Mouse (Mus musculus): ENCODE results near the gene G6pc2.
A peak's percentile ranks its signal among the peaks of the same experiment; 100 is the strongest.

Gene G6pc2

GRCm38 (mm10) chr2:69210773-69211172 is at the start of gene G6pc2:
Gene G6pc2 (plus strand): TSS chr2:69211073.
- DNase-seq (ENCODE audit: low read depth, low spot score): no peak

- peak; percentile 40 for DNase-seq (ENCODE audit: low read depth, low spot score)
Measured at GRCm38 (mm10) chr2:69170395-69171077, 40.3 kb upstream of the G6pc2 start.

GRCm38 (mm10) chr2:69175296-69175695 is 35.6 kb upstream of the G6pc2 start:
- DNase-seq (ENCODE audit: low read depth, low spot score): peak; percentile 9

- no peak for DNase-seq (ENCODE audit: low read depth, low spot score)
Measured at GRCm38 (mm10) chr2:69179721-69180120, 31.2 kb upstream of the G6pc2 start.

- no peak for DNase-seq (ENCODE audit: low read depth, low spot score)
Measured at GRCm38 (mm10) chr2:69187990-69188389, 22.9 kb upstream of the G6pc2 start.

- DNase-seq (ENCODE audit: low read depth, low spot score): no peak
Measured at GRCm38 (mm10) chr2:69188732-69189131, 22.1 kb upstream of the G6pc2 start.

GRCm38 (mm10) chr2:69189222-69189621 is 21.7 kb upstream of the G6pc2 start:
- no peak for DNase-seq (ENCODE audit: low read depth, low spot score)

GRCm38 (mm10) chr2:69191059-69191458 is 19.8 kb upstream of the G6pc2 start:
- no peak for DNase-seq (ENCODE audit: low read depth, low spot score)

- DNase-seq (ENCODE audit: low read depth, low spot score): no peak
Measured at GRCm38 (mm10) chr2:69193555-69193954, 17.3 kb upstream of the G6pc2 start.

GRCm38 (mm10) chr2:69205185-69205584 is 5.7 kb upstream of the G6pc2 start:
- DNase-seq (ENCODE audit: low read depth, low spot score): no peak

- DNase-seq (ENCODE audit: low read depth, low spot score): peak; percentile 97
Measured at GRCm38 (mm10) chr2:69205791-69206351, 5.0 kb upstream of the G6pc2 start, which contains the start of gene Spc25. Gene Spc25 (minus strand): TSS chr2:69206194.

GRCm38 (mm10) chr2:69206523-69206922 is 4.3 kb upstream of the G6pc2 start:
- DNase-seq (ENCODE audit: low read depth, low spot score): no peak

- DNase-seq (ENCODE audit: low read depth, low spot score): no peak
Measured at GRCm38 (mm10) chr2:69209684-69210083, 1.2 kb upstream of the G6pc2 start.

- no peak for DNase-seq (ENCODE audit: low read depth, low spot score)
Measured at GRCm38 (mm10) chr2:69212652-69213051, 1.8 kb downstream of the G6pc2 start.

GRCm38 (mm10) chr2:69215242-69215641 is 4.4 kb downstream of the G6pc2 start:
- DNase-seq (ENCODE audit: low read depth, low spot score): peak; percentile 34

GRCm38 (mm10) chr2:69221868-69222416 is 11.1 kb downstream of the G6pc2 start:
- DNase-seq (ENCODE audit: low read depth, low spot score): no peak

GRCm38 (mm10) chr2:69222815-69223214 is 11.9 kb downstream of the G6pc2 start:
- DNase-seq (ENCODE audit: low read depth, low spot score): no peak

GRCm38 (mm10) chr2:69224724-69225123 is 13.9 kb downstream of the G6pc2 start:
- no peak for DNase-seq (ENCODE audit: low read depth, low spot score)

- DNase-seq (ENCODE audit: low read depth, low spot score): no peak
Measured at GRCm38 (mm10) chr2:69226876-69227275, 16.0 kb downstream of the G6pc2 start.

GRCm38 (mm10) chr2:69228635-69229034 is 17.8 kb downstream of the G6pc2 start:
- no peak for DNase-seq (ENCODE audit: low read depth, low spot score)

GRCm38 (mm10) chr2:69230137-69230536 is 19.3 kb downstream of the G6pc2 start:
- DNase-seq (ENCODE audit: low read depth, low spot score): no peak

- DNase-seq (ENCODE audit: low read depth, low spot score): no peak
Measured at GRCm38 (mm10) chr2:69232101-69232500, 21.2 kb downstream of the G6pc2 start.

All from mesoderm, embryonic 11.5 days (tissue).